8 mouse cellular contexts compared by ENCODE assay signal in genomic region chr8:84665385-84665893, GRCm38 (mm10). TPM values are rescaled to one million over a fixed set of nuclear protein-coding genes. Genes with fewer than 3 reads are reported as not detected.
DNase-seq lines count a peak whose midpoint lies in the region; ATAC-seq and TF ChIP-seq lines count a peak whose summit lies in the region.

No protein-coding gene starts in this region.

- H3K4me3 ChIP-seq in heart, embryonic 11.5 days (ENCODE audit: low read depth, low read length): peak overlapping the region; percentile 95
- peak overlapping the region; percentile 99 for H3K4me3 ChIP-seq in E14TG2a.4 (replicated peaks; ENCODE audit: low read length)
- peak overlapping the region; percentile 53 for H3K4me3 ChIP-seq in forebrain, embryonic 12.5 days (replicated peaks)
- H3K4me3 ChIP-seq in liver, embryonic 16.5 days (ENCODE audit: low read depth, low read length): peak overlapping the region; percentile 81

- no peak for ATAC-seq in heart, embryonic 11.5 days (replicated peaks; ENCODE audit: insufficient number of reproducible peaks, low FRiP score, low TSS enrichment)
- no peak; the same call in 1 of the 2 replicates for ATAC-seq in forebrain, embryonic 12.5 days (ENCODE audit: low FRiP score)
- ATAC-seq in liver, embryonic 16.5 days (ENCODE audit: low read depth): no peak

- H3K27me3 ChIP-seq in heart, embryonic 11.5 days (ENCODE audit: control insufficient read depth, insufficient read depth, low read length): no peaks in the 10 kb centered on the region
- H3K27me3 ChIP-seq in E14TG2a.4 (ENCODE audit: insufficient read depth, low read length): no peaks in the 10 kb centered on the region
- H3K27me3 ChIP-seq in forebrain, embryonic 12.5 days: no peaks in the 10 kb centered on the region
- H3K27me3 ChIP-seq in liver, embryonic 16.5 days (ENCODE audit: control insufficient read depth, insufficient read depth, low read depth, low read length): no peaks in the 10 kb centered on the region

- intact Hi-C loops in heart, postnatal 25 days (cut with DNase I): no loop called here
- intact Hi-C loops in left cerebral cortex, postnatal 36 days (cut with DNase I): loop anchor here (1.0 kb wide), 1 partner anchor 22 kb away; the partner anchor contains the start of gene Nacc1

- H3K9ac ChIP-seq in heart, embryonic 11.5 days (ENCODE audit: low read depth, low read length): peak overlapping the region; percentile 89
- H3K9ac ChIP-seq in forebrain, embryonic 12.5 days: peak overlapping the region; percentile 78
- H3K9ac ChIP-seq in liver, embryonic 16.5 days (ENCODE audit: low read depth, low read length): peak overlapping the region; percentile 86

- WGBS in heart, embryonic 11.5 days (ENCODE audit: insufficient replicate concordance): 3% methylated on average over 14 of the region's 14 CpGs
- WGBS in forebrain, embryonic 12.5 days: 4% methylated on average over 14 of the region's 14 CpGs
- 2% methylated on average over 14 of the region's 14 CpGs for WGBS in liver, embryonic 16.5 days (ENCODE audit: insufficient replicate concordance)

- peak overlapping the region; percentile 96 for H3K27ac ChIP-seq in heart, embryonic 11.5 days (ENCODE audit: low read depth, low read length)
- H3K27ac ChIP-seq in forebrain, embryonic 12.5 days: peak overlapping the region; percentile 95
- peak overlapping the region; percentile 97 for H3K27ac ChIP-seq in liver, embryonic 16.5 days (ENCODE audit: low read length)

- peaks cover 3% of the 10 kb centered on the region; the same call in 1 of the 2 replicates for H3K36me3 ChIP-seq in heart, embryonic 11.5 days (ENCODE audit: control insufficient read depth, insufficient read depth, low read length)
- H3K36me3 ChIP-seq in E14TG2a.4 (ENCODE audit: insufficient read depth, low read length): peaks cover 53% of the 10 kb centered on the region
- peaks cover 15% of the 10 kb centered on the region for H3K36me3 ChIP-seq in forebrain, embryonic 12.5 days (replicated peaks)
- H3K36me3 ChIP-seq in liver, embryonic 16.5 days (ENCODE audit: control insufficient read depth, insufficient read depth): no peaks in the 10 kb centered on the region

- no peaks in the 10 kb centered on the region for H3K9me3 ChIP-seq in heart, embryonic 11.5 days (replicated peaks; ENCODE audit: control insufficient read depth, low read length)
- no peaks in the 10 kb centered on the region for H3K9me3 ChIP-seq in E14TG2a.4 (ENCODE audit: low read length)
- no peaks in the 10 kb centered on the region for H3K9me3 ChIP-seq in forebrain, embryonic 12.5 days
- no peaks in the 10 kb centered on the region for H3K9me3 ChIP-seq in liver, embryonic 16.5 days (replicated peaks; ENCODE audit: control insufficient read depth, low read length)

- peak overlapping the region; percentile 93 for H3K4me2 ChIP-seq in heart, embryonic 11.5 days
- peak overlapping the region; percentile 82 for H3K4me2 ChIP-seq in forebrain, embryonic 12.5 days
- H3K4me2 ChIP-seq in liver, embryonic 16.5 days (ENCODE audit: low read depth, low read length): peak overlapping the region; percentile 99

- TF ChIP-seq CTCF in E14TG2a.4 (conservative IDR thresholded peaks at IDR 0.05; ENCODE audit: low read length): no peak

- DNase-seq in heart, postnatal 25 days (ENCODE audit: low spot score): no peak
- DNase-seq in adrenal gland, adult (ENCODE audit: inconsistent age in 2 of 2, low spot score in 1 of 2): no peak
- no peak for DNase-seq in spleen, postnatal 4 days (ENCODE audit: low spot score in 2 of 2)
- no peak for DNase-seq in left cerebral cortex, postnatal 36 days (ENCODE audit: low spot score in 2 of 2)

- peaks cover 17% of the 10 kb centered on the region for H3K4me1 ChIP-seq in heart, embryonic 11.5 days (ENCODE audit: control insufficient read depth, insufficient read depth, low read length)
- H3K4me1 ChIP-seq in E14TG2a.4 (replicated peaks; ENCODE audit: low read depth, low read length): peaks cover 49% of the 10 kb centered on the region
- H3K4me1 ChIP-seq in forebrain, embryonic 12.5 days: peaks cover 41% of the 10 kb centered on the region
- H3K4me1 ChIP-seq in liver, embryonic 16.5 days (ENCODE audit: control insufficient read depth, low read depth, low read length): peaks cover 43% of the 10 kb centered on the region

RNA-seq across cellular contexts. Expression of gene Ier2, which starts 2.8 kb away (rescaled TPM):
- polyA plus RNA-seq in heart, embryonic 11.5 days (2014; fragmentation: Nextera tagmentation; extraction: Ambion mirVana): 52.3 and 55.9 TPM in 2 replicates
- 10 to 100 TPM; 14.3 to 18.3 TPM for total RNA-seq in heart, postnatal 25 days (2021)
- 53.7 and 62.2 TPM in 2 replicates for polyA plus RNA-seq in forebrain, embryonic 12.5 days (2016; fragmentation: Nextera tagmentation; extraction: Ambion mirVana)
- 17.3 and 20.3 TPM in 2 replicates for polyA plus RNA-seq in liver, embryonic 16.5 days (2015; fragmentation: Nextera tagmentation; extraction: Ambion mirVana)
- 10 to 100 TPM in 1 of 2 experiments, 1 to 10 TPM in 1; 5.6 to 27.6 TPM for total RNA-seq in left cerebral cortex, postnatal 36 days (2021)

RNA-seq across cellular contexts. Expression of gene Trmt1, which starts 20.7 kb away (rescaled TPM):
- 49.7 and 51.6 TPM in 2 replicates for polyA plus RNA-seq in heart, embryonic 11.5 days (2014; fragmentation: Nextera tagmentation; extraction: Ambion mirVana)
- total RNA-seq in heart, postnatal 25 days (2021): 10 to 100 TPM; 32.6 to 37.6 TPM
- 55.4 and 59.6 TPM in 2 replicates for polyA plus RNA-seq in forebrain, embryonic 12.5 days (2016; fragmentation: Nextera tagmentation; extraction: Ambion mirVana)
- polyA plus RNA-seq in liver, embryonic 16.5 days (2015; fragmentation: Nextera tagmentation; extraction: Ambion mirVana): 27.3 and 27.7 TPM in 2 replicates
- 100 to 1,000 TPM in 1 of 2 experiments, 10 to 100 TPM in 1; 84.5 to 124 TPM for total RNA-seq in left cerebral cortex, postnatal 36 days (2021)

RNA-seq across cellular contexts. Expression of gene Nacc1, which starts 22.2 kb away (rescaled TPM):
- polyA plus RNA-seq in heart, embryonic 11.5 days (2014; fragmentation: Nextera tagmentation; extraction: Ambion mirVana): 19.1 and 19.6 TPM in 2 replicates
- 10 to 100 TPM; 32.0 to 32.6 TPM for total RNA-seq in heart, postnatal 25 days (2021)
- polyA plus RNA-seq in forebrain, embryonic 12.5 days (2016; fragmentation: Nextera tagmentation; extraction: Ambion mirVana): 22.8 and 26.6 TPM in 2 replicates
- 5.4 and 6.3 TPM in 2 replicates for polyA plus RNA-seq in liver, embryonic 16.5 days (2015; fragmentation: Nextera tagmentation; extraction: Ambion mirVana)
- total RNA-seq in left cerebral cortex, postnatal 36 days (2021): 10 to 100 TPM; 94.2 to 99.7 TPM

RNA-seq across cellular contexts. Expression of gene Lyl1, which starts 35.8 kb away (rescaled TPM):
- 19.5 and 22.9 TPM in 2 replicates for polyA plus RNA-seq in heart, embryonic 11.5 days (2014; fragmentation: Nextera tagmentation; extraction: Ambion mirVana)
- total RNA-seq in heart, postnatal 25 days (2021): 1 to 10 TPM; 4.2 to 4.5 TPM
- 3.1 and 3.9 TPM in 2 replicates for polyA plus RNA-seq in forebrain, embryonic 12.5 days (2016; fragmentation: Nextera tagmentation; extraction: Ambion mirVana)
- polyA plus RNA-seq in liver, embryonic 16.5 days (2015; fragmentation: Nextera tagmentation; extraction: Ambion mirVana): 43.7 and 45.6 TPM in 2 replicates
- 1 to 10 TPM; 2.4 to 3.4 TPM for total RNA-seq in left cerebral cortex, postnatal 36 days (2021)

RNA-seq across cellular contexts. Expression of gene G430095P16Rik, which starts 57.4 kb away (rescaled TPM):
- polyA plus RNA-seq in heart, embryonic 11.5 days (2014; fragmentation: Nextera tagmentation; extraction: Ambion mirVana): 3.4 and 5.4 TPM in 2 replicates
- total RNA-seq in heart, postnatal 25 days (2021): under 1 TPM in 1 of 2 experiments, not detected in 1; 0.39 TPM
- 2.2 and 3.5 TPM in 2 replicates for polyA plus RNA-seq in forebrain, embryonic 12.5 days (2016; fragmentation: Nextera tagmentation; extraction: Ambion mirVana)
- 7.0 and 7.8 TPM in 2 replicates for polyA plus RNA-seq in liver, embryonic 16.5 days (2015; fragmentation: Nextera tagmentation; extraction: Ambion mirVana)
- total RNA-seq in left cerebral cortex, postnatal 36 days (2021): not detected
